Mouse (Mus musculus): ENCODE results near the gene Cdc25a. TPM values are rescaled to one million over a fixed set of nuclear protein-coding genes. Genes with fewer than 3 reads are reported as not detected.
A peak's percentile ranks its signal among the peaks of the same experiment; 100 is the strongest.

The Cdc25a gene
- polyA plus RNA-seq, 1 experiment from 2014 or later: 15.1 TPM

DNA sequence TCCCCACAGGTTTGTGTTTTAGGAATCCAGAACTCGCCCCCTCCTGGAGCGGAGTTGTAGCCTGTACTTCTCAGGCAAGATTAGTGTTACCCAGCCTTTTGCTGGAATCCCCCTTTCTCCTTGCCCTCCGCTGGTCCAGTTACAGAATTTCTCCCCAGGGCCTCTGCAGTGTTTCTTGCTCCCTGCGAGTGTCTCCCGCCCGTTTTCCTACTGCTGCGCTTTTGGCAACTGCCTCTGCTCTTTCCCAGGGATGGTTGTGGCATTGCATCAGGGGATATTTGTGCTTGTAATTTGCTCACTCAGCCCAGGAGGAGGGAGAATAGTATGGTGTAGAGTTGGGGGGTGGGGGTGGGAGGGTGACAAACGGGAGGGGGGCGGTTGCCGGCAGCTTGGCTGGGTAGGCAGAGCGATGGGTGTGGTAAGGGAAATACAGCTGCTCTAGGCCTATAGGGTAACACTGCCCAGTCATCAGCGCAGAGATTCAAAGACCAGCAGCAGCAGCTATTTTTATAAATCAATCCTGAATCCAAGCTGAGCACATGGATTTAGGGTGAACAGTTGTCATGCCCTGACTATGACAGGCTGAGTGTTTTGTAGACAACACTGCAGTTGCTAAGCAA lies 57.5 kb downstream of the Cdc25a start:
- H3K27me3 ChIP-seq (replicated peaks; ENCODE audit: control insufficient read depth, insufficient read depth, low read length): no peaks in the 10 kb centered on the region
- no peak for ATAC-seq
- WGBS: 3% methylated on average over 12 of the region's 12 CpGs

DNA sequence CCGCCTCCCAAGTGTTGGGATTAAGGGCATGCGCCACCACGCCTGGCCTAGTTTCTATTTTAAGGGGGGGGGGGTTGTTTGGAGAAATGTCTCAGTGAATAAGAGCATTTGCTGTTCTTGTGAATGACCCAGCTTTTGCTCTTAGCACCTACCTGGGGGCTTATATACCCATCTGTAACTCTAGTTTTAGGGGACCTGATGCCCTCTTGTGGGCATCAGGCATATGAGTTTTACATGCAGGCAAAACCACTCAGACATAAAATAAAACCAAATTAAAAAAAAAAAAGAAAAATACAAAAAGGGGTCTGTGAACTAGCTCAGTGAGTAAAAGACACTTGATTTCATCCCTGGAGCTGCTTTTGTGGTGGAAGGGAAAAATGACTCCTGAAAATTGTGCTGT lies 64.0 kb downstream of the Cdc25a start:
- Histone ChIP-seq H3K36me3 (ENCODE audit: control insufficient read depth, insufficient read depth, low read length) (no peaks in the 10 kb centered on the region), H3K27ac (ENCODE audit: low read depth, low read length) (no peak overlapping the region), H3K9me3 (replicated peaks; ENCODE audit: control insufficient read depth, low read length) (no peaks in the 10 kb centered on the region), H3K9ac (ENCODE audit: low read length) (no peak overlapping the region), H3K27me3 (replicated peaks; ENCODE audit: control insufficient read depth, insufficient read depth, low read length) (no peaks in the 10 kb centered on the region), H3K4me2 (ENCODE audit: low read length) (no peak overlapping the region), H3K4me3 (ENCODE audit: low read depth, low read length) (no peak overlapping the region), H3K4me1 (ENCODE audit: control insufficient read depth, insufficient read depth, low read length) (no peaks in the 10 kb centered on the region)
- ATAC-seq (no peak), DNase-seq (ENCODE audit: low spot score) (no peak)
- 93% methylated on average over 3 of the region's 3 CpGs for WGBS

More for the DNA sequence above, 57.5 kb downstream of the Cdc25a start:
- Histone ChIP-seq H3K9ac (ENCODE audit: low read length) (peak overlapping the region; percentile 88), H3K4me3 (ENCODE audit: low read depth, low read length) (peak overlapping the region; percentile 86), H3K4me1 (ENCODE audit: control insufficient read depth, insufficient read depth, low read length) (no peaks in the 10 kb centered on the region), H3K9me3 (replicated peaks; ENCODE audit: control insufficient read depth, low read length) (no peaks in the 10 kb centered on the region), H3K4me2 (ENCODE audit: low read length) (peak overlapping the region; percentile 79), H3K36me3 (ENCODE audit: control insufficient read depth, insufficient read depth, low read length) (no peaks in the 10 kb centered on the region), H3K27ac (ENCODE audit: low read depth, low read length) (peak overlapping the region; percentile 96)
- peak; percentile 71 for DNase-seq (ENCODE audit: low spot score)

DNA sequence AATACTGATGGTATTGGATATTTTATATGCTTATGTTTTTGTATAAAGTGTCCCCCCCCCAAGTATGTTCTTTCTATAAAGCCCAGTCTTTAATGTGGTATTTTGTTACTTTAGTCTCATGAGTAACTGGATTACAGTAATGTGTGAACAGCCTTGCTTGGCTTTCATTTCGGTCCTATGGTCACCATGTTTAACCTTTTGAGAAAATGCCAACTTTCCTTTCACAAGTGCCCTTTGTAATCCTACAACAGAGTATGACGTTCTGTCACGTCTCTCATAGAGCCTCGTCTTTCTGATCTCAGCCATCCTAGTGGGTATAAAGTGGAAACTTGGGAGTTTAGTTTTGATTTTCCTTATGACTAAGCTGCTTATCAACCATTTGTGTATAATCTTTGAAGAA lies 67.4 kb downstream of the Cdc25a start:
- H3K9me3 ChIP-seq (replicated peaks; ENCODE audit: control insufficient read depth, low read length): no peaks in the 10 kb centered on the region
- no peak overlapping the region for H3K27ac ChIP-seq (ENCODE audit: low read depth, low read length)
- H3K27me3 ChIP-seq (replicated peaks; ENCODE audit: control insufficient read depth, insufficient read depth, low read length): no peaks in the 10 kb centered on the region
- no peak for ATAC-seq
- DNase-seq (ENCODE audit: low spot score): peak; percentile 3
- H3K4me3 ChIP-seq (ENCODE audit: low read depth, low read length): no peak overlapping the region
- H3K4me1 ChIP-seq (ENCODE audit: control insufficient read depth, insufficient read depth, low read length): no peaks in the 10 kb centered on the region
- H3K4me2 ChIP-seq (ENCODE audit: low read length): no peak overlapping the region
- WGBS: 71% methylated on average over 4 of the region's 4 CpGs
- no peaks in the 10 kb centered on the region for H3K36me3 ChIP-seq (ENCODE audit: control insufficient read depth, insufficient read depth, low read length)
- no peak overlapping the region for H3K9ac ChIP-seq (ENCODE audit: low read length)

Small RNA genes lying within 50 kb of the gene (microRNA-seq; reads per million reads assigned to microRNA genes)
- gene Mir7089: 1.1 reads per million

Other genes with a start within 250 kb of the Cdc25a start
- gene Fbxw24, start 249.5 kb upstream of the Cdc25a start, polyA plus RNA-seq (2014; fragmentation: Nextera tagmentation; extraction: Ambion mirVana): not detected in 2 replicates
- not detected in 2 replicates for gene Fbxw25, start 210.9 kb upstream of the Cdc25a start, polyA plus RNA-seq (2014; fragmentation: Nextera tagmentation; extraction: Ambion mirVana)
- not detected in 2 replicates for gene Fbxw18, start 172.9 kb upstream of the Cdc25a start, polyA plus RNA-seq (2014; fragmentation: Nextera tagmentation; extraction: Ambion mirVana)
- not detected in 2 replicates for gene Fbxw26, start 129.5 kb upstream of the Cdc25a start, polyA plus RNA-seq (2014; fragmentation: Nextera tagmentation; extraction: Ambion mirVana)
- gene Fbxw27, start 84.9 kb upstream of the Cdc25a start, polyA plus RNA-seq (2014; fragmentation: Nextera tagmentation; extraction: Ambion mirVana): not detected in 2 replicates
- not detected in 2 replicates for gene Spink8, start 63.3 kb upstream of the Cdc25a start, polyA plus RNA-seq (2014; fragmentation: Nextera tagmentation; extraction: Ambion mirVana)
- gene Nme6, start 42.8 kb upstream of the Cdc25a start, polyA plus RNA-seq (2014; fragmentation: Nextera tagmentation; extraction: Ambion mirVana): 74.6 and 84.7 TPM in 2 replicates
- gene Camp, start 26.0 kb upstream of the Cdc25a start, polyA plus RNA-seq (2014; fragmentation: Nextera tagmentation; extraction: Ambion mirVana): 1.1 TPM in 1 of 2 replicates, not detected in the other
- 90.6 and 108 TPM in 2 replicates for gene Map4, start 55.9 kb downstream of the Cdc25a start, polyA plus RNA-seq (2014; fragmentation: Nextera tagmentation; extraction: Ambion mirVana)
- 120 and 149 TPM in 2 replicates for gene Smarcc1, start 242.1 kb downstream of the Cdc25a start, polyA plus RNA-seq (2014; fragmentation: Nextera tagmentation; extraction: Ambion mirVana)
- gene Dhx30, start 242.3 kb downstream of the Cdc25a start, polyA plus RNA-seq (2014; fragmentation: Nextera tagmentation; extraction: Ambion mirVana): 163 and 189 TPM in 2 replicates